Mouse (Mus musculus): ENCODE data around the gene Pip4k2a.
A peak's percentile ranks its signal among the peaks of the same experiment; 100 is the strongest.

The Pip4k2a gene

DNA sequence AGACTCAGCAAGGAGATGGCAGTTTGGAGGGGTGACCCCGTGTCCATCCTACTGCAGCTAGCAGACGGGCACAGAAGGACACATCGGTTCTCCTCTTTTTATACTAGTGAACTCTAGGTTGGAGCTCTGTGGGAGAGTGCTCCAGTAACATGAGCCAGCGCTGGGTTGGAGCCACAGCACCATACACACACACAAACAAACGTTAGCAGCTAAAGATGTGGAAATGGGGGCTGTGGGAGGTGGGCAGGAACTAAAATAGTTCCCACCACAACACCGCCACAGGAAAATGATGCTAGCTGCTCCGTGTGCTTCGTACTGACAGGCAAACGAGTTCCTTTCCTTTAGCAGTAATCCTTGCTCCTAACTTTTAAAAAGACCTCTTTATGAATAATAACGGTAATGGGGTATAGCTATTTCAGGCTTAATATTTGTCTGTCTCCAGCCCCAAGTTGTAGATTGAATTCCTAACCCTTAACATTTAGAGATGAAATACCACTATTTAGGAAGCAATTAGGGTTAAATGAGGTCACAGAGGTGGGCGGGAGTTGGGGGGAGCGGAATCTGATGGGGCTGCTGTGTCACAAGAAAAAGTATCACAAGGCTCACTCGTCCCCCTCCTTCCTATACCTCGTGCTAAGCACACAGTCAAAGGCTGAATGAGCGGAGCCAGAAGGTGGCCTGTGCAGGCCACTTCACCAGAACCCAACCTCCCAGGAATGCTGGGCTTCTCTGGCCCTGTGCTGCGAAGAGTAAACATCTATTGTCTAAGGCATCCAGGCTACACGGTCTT is 73.9 kb downstream of the Pip4k2a start:
- DNase-seq (ENCODE audit: low spot score): no peak

DNA sequence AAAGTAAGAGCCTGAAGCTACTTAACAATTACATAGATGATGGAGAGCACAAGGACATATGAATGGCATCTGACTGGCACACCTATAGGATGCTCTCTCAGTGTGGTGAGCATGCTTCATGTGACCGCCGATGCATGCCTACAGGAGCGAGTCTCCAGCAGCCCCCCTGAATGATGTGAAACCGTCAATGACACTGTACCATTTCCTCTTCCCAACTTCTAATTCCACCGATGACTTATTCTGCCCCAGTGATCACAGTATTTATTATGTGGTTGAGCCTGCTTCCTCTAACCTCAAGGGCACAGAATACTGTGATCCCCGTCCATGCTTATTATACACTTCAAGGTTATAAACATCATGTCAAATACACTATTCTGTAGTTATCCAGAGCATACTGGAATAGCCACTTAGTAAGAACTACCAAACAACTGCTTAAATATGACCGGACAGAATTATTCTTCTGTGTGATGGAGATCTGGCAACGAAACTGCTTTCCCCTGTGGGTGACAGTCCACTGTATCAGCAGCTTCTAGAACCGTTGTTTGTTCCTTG is 74.8 kb downstream of the Pip4k2a start:
- no peak for DNase-seq (ENCODE audit: low spot score)

DNA sequence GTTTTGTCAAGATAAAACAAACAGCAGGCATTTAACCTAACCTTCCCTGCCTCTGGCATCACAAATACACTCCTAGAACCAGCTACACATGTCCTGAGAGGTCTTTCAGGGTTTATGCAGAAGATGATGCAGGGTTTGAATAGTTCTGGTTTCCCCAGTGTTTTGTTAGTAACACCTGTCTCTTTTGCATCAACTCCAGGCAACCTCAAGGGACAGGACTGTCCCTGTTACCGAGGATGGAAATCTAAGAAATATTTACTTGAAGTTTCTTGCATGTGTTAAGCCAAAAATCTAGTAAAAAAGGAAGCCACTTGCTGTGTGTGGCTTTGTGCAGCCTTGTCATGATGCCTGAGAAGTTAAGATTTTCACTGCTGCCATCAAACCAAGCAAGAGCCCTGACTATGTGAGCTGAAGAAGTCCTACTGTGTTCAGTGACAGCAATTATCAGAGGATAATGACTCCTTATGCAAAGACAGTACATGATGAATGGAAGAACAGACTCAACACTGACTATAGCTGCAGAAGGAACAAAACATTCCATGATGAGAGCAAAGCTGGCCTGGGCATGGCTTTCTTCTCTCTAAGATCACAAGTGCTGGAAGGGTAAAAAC is 76.3 kb downstream of the Pip4k2a start:
- no peak for DNase-seq (ENCODE audit: low spot score)

DNA sequence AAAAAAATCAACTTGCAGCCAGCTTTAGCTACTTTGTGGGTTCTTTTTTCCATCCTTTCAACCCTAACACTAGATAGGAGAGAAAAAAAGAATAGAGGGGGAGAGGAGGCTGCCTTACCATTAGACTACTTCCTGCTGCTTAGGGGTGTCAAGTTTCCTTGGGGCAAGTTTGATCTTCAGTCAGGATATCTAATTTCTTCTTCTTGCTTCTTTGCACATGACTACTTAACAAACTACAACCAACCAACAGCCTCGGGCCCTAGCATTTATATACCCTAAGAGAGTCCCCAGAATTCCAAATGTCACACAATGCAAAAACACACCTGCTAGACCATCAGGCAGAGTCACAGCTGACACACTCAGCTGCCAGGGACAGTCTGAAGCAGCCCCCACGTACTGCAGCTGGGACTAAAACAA is 77.5 kb downstream of the Pip4k2a start:
- peak; percentile 47 for DNase-seq (ENCODE audit: low spot score)

DNA sequence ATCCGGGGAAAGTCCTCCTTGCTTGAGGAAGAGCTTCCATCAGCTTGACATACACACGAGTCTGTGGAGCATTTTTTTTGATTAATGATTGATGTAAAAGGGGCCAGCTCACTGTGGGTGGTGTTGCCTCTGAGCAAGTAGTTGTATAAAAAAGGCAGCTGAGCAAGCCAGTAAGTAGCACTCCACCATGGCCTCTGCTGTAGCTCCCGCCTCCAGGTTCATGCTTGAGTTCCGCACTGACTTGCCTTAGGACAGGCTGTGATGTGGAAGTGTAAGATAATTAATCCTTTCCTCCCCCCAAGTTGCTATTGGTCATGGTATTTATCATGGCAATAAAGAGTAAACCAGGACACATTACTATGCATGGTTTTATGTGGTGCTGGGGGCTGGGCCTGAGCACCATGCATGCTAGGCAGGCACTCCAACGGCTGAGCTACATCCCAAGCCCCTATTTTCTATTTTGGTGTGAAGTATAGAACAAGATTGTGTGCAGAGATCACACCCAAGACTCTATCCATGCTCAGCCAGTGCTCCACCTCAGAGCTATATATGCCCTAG is 78.0 kb downstream of the Pip4k2a start:
- no peak for DNase-seq (ENCODE audit: low spot score)

DNA sequence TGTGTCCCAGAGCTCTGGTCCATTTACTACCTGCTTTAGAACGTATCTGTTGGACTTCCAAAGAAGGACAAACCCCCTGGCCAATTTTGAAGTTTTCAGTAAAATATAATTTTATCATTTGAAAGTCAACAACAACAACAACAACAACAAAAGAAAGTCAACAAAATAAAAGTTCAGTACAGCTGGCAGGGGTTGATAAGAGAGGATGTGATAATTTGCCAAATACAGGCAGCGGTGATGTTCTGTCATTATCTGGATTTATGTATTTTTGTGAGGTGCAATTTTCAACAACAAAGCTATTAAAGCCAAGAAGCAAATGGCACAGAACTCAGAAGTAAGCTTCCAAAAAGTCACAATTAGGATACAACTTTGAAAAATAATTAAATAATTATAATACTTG is 80.1 kb downstream of the Pip4k2a start:
- no peak for DNase-seq (ENCODE audit: low spot score)

DNA sequence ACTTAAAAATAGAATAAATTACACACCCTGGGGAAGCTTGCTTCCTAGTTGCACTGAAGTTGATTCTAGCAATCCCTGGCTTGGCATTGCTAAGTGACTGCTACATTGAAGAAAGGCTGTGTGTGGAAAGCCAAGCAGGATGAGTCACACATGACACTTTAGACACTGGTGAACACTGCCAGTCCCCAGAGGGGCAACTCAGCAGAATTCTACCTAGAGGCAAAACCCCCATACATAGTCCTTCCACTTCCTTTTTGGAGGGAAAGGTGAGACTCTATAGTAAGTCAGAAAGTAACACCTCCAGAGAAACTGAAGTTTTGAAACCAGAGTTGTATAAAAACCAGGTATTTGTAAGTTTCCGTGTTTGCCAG is 80.6 kb downstream of the Pip4k2a start:
- DNase-seq (ENCODE audit: low spot score): peak; percentile 46

DNA sequence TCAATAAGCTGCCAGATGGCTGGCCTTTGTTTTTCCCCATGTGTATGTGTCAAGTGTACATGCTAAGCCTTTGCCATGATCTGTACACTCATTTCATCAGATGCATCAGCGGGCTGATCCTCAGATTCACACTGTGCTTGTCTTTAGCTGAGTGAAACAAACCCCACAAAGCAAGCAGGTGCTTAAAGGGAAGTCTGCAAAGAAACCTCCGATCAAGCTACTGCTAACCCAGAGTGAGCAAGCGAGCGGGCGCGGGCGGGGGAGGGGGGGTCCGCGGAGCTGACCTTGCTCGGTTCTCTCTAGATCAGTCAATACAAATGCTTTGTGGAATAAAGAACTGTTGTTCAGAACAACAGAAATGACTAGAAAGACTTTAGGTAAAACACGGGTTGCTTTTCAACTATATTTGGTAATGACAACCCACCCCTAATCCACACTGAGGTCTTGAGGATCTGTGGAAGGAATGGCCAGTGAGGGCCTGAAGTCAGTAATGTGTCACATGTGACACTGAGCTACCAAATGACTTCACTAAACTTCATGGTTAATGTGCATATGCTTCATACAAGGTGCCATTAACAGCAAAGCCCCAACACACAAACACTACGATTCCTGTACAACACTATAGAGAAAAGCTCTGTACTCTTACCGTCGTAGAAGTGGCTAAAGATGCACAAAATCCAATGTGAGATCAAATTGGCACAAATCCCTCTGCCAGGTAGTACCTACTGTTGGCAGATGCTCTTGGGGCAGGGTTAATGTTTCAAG is 81.1 kb downstream of the Pip4k2a start:
- DNase-seq (ENCODE audit: low spot score): no peak

DNA sequence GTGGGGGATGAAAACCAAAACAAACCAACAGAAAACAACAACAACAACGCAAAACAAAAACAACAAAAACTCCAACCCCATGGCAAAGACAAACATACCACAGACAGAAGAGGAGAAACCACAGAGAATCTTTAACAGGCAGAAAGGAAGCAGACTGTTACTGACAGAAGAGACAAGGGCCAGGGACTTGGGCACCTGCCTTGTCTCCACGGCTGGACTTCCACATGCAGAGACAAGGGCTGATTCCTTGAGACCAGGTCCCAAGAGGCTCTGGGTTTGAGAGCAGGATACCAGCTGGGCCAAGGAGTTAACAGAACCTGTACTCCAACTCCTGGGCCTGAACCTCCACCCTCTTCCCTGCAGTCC is 81.9 kb downstream of the Pip4k2a start:
- DNase-seq (ENCODE audit: low spot score): no peak

DNA sequence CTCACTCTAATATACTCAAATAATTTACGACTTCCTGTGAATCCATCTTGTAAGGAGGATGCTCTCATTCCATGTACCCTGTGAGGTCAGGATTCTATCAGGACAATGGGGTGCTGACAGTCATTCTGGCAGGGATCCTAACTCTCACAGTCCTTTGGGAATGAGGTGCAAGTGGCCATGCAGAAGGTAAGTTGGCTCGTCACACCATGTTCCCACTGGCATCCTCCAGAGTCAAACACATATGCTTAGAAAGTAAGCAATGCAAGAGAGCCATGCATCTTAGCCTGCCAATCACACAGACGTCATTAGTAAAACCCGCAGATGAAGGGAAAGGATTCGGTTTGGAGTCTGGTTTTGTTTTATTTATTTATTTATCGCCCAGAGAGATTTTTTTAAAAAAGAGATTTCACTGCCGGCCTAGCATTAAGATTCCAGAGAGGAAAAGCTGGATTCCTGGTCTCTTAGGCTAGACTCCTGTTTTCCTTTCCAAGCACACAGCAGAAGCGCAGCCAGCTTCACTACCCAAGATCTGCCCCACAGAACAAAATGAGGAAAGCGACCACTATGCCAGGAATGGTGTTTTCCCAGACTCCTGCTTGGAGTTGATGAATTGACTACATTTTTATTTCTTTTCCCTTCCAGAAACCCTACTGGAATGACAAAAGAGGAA is 82.4 kb downstream of the Pip4k2a start:
- no peak for DNase-seq (ENCODE audit: low spot score)

DNA sequence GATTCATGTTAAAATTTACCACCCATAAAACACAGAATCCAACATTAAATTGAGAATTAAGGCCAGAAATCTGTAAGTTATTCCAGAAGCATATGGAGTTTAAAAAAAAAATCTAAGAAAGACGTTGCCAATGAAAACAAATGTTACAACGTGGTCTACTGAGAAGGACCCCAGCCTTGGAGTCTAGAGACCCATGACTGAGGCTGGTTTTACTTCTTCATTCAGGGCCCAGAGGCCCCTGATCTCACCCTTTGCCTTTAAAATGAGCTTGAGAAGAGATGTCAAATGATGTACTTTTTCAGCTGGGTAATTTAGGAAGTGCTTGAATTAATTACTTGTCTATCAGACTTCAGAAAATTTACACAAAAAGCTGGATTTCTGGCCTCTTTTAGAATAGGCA is 83.2 kb downstream of the Pip4k2a start:
- no peak for DNase-seq (ENCODE audit: low spot score)

DNA sequence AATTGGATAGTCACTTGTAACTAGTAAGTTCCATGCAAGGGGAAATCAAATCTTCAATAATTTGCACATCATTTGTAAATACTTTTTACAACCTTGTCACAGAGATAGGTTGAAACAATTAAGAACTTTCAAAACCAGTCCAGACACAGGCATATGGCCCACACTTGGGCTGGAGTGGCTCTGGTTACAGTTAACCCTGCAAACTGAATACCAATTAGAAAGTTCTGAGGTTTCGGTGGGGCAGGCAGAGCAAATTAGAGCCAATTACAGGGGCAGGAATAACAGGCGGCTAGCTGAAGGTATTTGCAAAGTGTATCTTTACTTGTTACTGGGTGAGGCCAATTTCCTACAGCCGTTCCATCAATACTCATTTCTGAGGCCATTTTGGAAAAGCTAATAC is 84.3 kb downstream of the Pip4k2a start:
- no peak for DNase-seq (ENCODE audit: low spot score)

DNA sequence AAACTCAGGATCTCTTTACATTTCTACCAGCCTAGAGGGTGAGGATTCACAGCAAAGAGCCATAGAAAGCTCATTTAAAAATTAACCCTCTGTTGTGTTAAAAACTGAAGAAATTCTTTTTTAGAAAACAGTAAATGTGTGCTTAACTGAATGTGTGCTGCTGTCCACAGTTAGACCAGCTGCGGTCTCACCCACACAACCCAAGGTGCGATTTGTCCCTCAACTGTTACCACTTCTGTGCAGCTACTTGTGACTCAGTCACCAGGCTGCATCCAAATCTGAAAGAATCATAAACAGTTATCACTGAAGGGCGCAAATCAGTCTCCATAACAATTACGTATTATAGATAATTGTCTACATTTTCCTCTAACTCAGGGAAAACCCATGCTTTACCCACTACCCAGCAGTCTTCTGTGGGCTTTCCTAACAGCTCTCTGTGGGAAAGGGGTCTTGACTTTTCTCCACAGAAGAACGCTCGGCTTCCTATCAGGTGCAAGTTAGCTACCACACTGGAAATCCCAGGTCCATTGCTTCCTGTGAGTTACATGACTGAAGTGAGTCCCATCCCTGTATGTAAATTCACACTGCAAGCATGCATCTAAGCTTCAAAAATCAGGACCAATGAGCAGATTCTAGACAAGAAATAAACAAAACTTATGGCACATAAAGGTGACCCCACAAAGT is 86.5 kb downstream of the Pip4k2a start:
- no peak for DNase-seq (ENCODE audit: low spot score)

DNA sequence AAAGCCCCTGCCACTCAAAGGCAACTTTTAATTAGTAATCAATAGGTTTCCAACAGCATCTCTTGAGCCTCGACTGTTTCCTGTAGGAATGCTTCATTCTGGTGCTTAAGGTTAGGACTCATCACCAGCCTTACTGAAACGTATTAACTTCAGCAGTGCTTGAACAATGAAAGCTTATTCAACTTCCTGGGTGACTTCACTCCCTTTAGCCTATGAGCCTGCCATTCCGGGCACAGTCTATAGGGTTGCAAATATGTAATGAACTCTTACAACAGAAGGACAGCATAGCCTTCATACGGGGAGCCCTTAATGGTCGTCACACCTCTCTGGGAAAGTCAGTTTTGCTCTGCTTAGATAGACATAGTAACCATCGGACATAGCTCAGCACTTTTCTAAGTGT is 87.7 kb downstream of the Pip4k2a start:
- DNase-seq (ENCODE audit: low spot score): no peak

DNA sequence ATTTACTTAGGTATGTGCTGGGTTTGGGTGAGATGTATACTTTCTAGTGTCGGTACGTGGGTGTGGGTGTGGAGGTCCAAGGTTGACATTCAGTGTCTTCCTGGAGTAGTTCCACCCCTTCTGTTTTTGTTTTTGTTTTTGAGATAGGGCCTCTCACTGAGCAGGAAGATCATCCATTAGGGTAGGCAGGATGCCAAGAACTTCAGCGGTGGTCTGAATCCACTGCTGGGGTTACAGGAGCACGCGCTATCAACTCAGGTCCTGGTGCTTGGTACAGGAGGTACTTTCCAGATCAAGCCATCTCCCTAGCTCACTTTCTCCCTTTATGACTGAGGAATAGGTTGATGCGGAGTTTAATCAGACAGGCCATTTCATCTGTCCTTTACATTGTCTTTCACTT is 88.2 kb downstream of the Pip4k2a start:
- peak; percentile 42 for DNase-seq (ENCODE audit: low spot score)

DNA sequence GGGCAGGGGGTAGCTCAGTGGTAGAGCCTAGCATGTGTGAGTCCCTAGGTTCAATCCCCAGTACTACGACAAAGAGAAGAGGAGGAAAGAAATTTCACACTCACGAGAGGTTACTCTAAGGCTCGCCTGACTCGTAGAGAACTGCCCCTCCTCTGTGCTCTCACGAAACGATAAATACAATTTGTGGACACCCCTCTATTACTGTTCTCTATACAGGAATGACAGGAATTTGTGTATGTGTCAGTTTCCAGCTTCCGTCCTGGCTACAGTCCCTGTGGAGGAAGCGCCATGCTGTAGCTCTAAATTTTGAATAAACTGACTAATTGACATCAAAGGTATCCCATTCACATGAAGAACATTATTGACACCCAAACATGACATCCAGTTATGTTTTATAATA is 90.7 kb downstream of the Pip4k2a start:
- DNase-seq (ENCODE audit: low spot score): no peak

DNA sequence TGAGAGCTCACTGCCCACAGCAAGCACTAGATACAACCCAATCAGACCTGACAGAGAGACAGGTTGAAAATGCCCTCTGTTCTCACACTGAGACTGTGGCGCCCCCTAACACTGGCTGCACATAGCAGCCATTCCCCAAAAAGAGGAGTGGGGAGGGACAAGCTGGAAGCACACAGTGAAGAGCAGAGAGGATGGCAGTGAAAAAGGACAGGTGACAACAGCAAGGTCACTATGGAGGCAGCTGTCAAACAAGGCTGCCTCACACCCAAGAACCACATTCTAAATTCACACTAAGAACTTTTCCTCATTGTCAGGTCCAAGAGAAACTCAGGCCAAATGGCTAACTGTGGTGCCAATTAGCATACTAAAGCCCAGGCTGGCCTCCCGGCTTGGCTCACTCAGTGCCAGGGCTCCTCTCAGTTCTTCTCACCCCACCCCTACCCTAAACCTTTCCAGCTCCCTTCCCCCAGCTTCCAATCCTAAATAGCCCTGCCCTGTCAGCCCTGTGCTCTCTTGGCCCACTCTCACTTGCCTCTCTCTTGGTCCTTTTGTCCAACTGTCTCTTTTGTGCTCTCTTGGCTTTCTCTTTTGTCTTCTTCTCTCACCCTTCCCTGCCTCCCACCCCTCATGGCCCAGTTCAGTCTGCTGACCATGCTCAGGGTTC is 91.4 kb downstream of the Pip4k2a start:
- DNase-seq (ENCODE audit: low spot score): no peak

DNA sequence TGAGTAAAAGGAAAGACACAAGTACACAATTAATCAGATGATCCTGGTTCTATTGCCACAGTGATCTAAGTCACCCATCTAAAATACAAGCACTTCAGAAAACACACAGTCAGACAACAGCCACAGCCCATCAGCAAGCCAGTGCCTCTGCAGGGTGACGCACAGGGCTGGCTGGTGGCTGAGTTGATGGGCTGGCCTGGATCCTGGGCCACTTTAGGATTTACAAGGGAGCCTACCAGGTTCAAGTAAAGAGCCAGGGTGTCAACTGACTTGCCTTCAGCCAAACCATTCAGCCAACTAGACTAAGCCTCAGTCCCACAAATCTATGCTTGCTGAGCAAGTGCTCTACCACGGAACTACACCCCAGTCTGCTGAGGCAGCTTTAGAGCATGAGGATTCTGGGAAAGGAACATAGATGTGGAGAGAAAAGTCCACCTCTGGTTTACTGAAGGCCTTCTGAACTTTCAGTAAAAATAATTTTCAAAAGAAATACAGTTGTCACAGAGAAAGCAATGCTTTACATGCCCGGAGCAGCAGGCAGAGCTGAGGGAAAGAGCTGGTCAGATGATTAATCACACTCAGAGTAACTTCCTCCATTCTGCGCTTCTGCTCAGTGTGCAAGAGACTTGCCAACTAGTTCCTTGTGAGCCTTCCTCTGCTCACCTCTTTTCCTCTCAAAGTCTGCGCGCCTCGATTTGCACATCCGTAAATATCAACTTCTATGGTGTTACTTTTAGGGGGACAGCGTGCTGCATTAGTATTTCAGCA is 94.4 kb downstream of the Pip4k2a start:
- no peak for DNase-seq (ENCODE audit: low spot score)

DNA sequence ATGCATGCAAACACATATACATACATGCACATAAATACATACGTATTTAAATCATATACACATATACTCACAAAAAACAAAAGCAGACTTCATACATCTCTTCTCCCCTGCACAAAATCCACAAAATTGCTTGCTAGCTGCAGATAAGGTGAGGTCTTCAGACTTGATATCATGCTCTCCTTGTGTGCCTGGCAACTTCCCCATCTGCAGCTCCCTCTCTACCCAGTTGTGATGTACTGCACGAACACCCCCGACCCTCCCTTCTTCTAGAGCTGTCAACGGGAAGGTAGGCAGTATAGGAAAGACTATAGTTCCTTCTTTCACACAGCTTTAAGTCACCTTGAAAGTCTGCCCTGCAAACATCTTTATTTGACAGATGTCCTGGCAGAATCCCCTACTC is 96.8 kb downstream of the Pip4k2a start:
- no peak for DNase-seq (ENCODE audit: low spot score)

DNA sequence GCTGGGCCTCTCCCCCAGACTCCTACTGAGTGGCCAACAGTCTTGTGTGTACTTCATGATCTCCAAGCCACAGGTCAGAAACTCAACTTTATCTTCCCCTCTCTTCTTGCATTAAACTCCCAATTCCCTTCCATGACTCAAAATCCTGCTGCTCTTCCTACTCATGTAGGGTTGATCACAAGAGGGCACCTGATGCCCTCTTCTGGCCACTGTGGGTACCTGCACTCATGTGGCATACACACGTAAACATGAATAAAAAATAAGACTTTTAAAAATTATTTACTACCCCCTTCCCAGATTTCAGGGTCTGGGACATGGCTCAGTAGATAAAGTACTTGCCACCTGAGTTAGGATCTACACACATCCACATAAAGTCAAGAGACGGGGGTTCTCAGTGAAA is 97.3 kb downstream of the Pip4k2a start:
- DNase-seq (ENCODE audit: low spot score): no peak
